Mouse (Mus musculus): Measurements from ENCODE around the gene Dimt1. TPM values are rescaled to one million over a fixed set of nuclear protein-coding genes. Genes with fewer than 3 reads are reported as not detected.
"Not testable (repeated sequence)": the region's sequence is repeated elsewhere in the genome, so short reads cannot be mapped to it uniquely, and the experiment has no call there.

Dimt1 gene
- total RNA-seq (2021), result 1 to 10 TPM; 6.9 to 7.3 TPM
- long read RNA-seq, experiment 1, transcript Dimt1-201 (12 exons, 2,051 nt), result major isoform, 18 of 19 reads
- long read RNA-seq, experiment 1, partial matches to known transcripts, result 0 of 19 reads
- long read RNA-seq, experiment 1, other reads (novel, unspliced or antisense), result 1 of 19 reads
- long read RNA-seq, experiment 2, transcript Dimt1-201 (12 exons, 2,051 nt), result major isoform, 5 of 7 reads
- long read RNA-seq, experiment 2, partial matches to known transcripts, result 1 of 7 reads
- long read RNA-seq, experiment 2, other reads (novel, unspliced or antisense), result 0 of 7 reads

GRCm38 (mm10) chr13:106946594-106947540 lies at the start of gene Dimt1:
Gene Dimt1 (plus strand): TSS chr13:106947127.
- DNase-seq, result peak; percentile 93 to 95
- intact Hi-C loops (cut with DNase I), result loop anchor here (10.0 kb wide), 1 partner anchor 158 kb away; no protein-coding TSS in a partner anchor

GRCm38 (mm10) chr13:106904637-106905036 lies 42.3 kb upstream of the Dimt1 start:
- intact Hi-C loops (cut with DNase I), result no loop called here
- DNase-seq, result no peak

GRCm38 (mm10) chr13:106905154-106905553 lies 41.8 kb upstream of the Dimt1 start:
- intact Hi-C loops (cut with DNase I); DNase-seq: not testable (repeated sequence)

GRCm38 (mm10) chr13:106907273-106907672 lies 39.7 kb upstream of the Dimt1 start:
- DNase-seq, result no peak

GRCm38 (mm10) chr13:106910096-106910495 lies 36.8 kb upstream of the Dimt1 start:
- intact Hi-C loops (cut with DNase I), result no loop called here
- no peak for DNase-seq

More at GRCm38 (mm10) chr13:106907273-106907672, 39.7 kb upstream of the Dimt1 start:
- intact Hi-C loops (cut with DNase I), result no loop called here

GRCm38 (mm10) chr13:106913125-106913736 lies 33.7 kb upstream of the Dimt1 start:
- intact Hi-C loops (cut with DNase I), result no loop called here

GRCm38 (mm10) chr13:106918322-106919050 lies 28.4 kb upstream of the Dimt1 start:
- DNase-seq, result peak in 1 of 2 experiments; percentile 16
- intact Hi-C loops (cut with DNase I), result loop anchor here (5.0 kb wide), 2 partner anchors 196 to 1476 kb away; partner anchors contain the start of gene Htr1a

More at GRCm38 (mm10) chr13:106913125-106913736, 33.7 kb upstream of the Dimt1 start:
- no peak for DNase-seq

GRCm38 (mm10) chr13:106925921-106926320 lies 21.0 kb upstream of the Dimt1 start:
- intact Hi-C loops (cut with DNase I); DNase-seq: not testable (repeated sequence)

- intact Hi-C loops (cut with DNase I), result no loop called here
- no peak for DNase-seq
These were observed 18.6 kb upstream of the Dimt1 start for GRCm38 (mm10) chr13:106928296-106928695.

GRCm38 (mm10) chr13:106929201-106929600 lies 17.7 kb upstream of the Dimt1 start:
- peak; percentile 20 to 28 for DNase-seq
- intact Hi-C loops (cut with DNase I), result no loop called here

GRCm38 (mm10) chr13:106935871-106936255 lies 11.1 kb upstream of the Dimt1 start:
- DNase-seq, result no peak
- intact Hi-C loops (cut with DNase I), result no loop called here

- intact Hi-C loops (cut with DNase I), result no loop called here
- DNase-seq, result peak; percentile 88 to 94
These were observed 10.4 kb upstream of the Dimt1 start, which contains the start of gene Ipo11 for GRCm38 (mm10) chr13:106936256-106937137. Gene Ipo11 (minus strand): TSS chr13:106936958.

GRCm38 (mm10) chr13:106937138-106937472 lies 9.8 kb upstream of the Dimt1 start:
- DNase-seq, result no peak
- intact Hi-C loops (cut with DNase I), result no loop called here

- DNase-seq, result no peak
- intact Hi-C loops (cut with DNase I), result loop anchor here (10.0 kb wide), 1 partner anchor 163 kb away; no protein-coding TSS in a partner anchor
These were observed 5.5 kb upstream of the Dimt1 start for GRCm38 (mm10) chr13:106941211-106941976.

GRCm38 (mm10) chr13:106942721-106943120 lies 4.2 kb upstream of the Dimt1 start:
- DNase-seq, result no peak
- intact Hi-C loops (cut with DNase I), result loop anchor here (10.0 kb wide), 1 partner anchor 162 kb away; no protein-coding TSS in a partner anchor

- intact Hi-C loops (cut with DNase I), result loop anchor here (10.0 kb wide), 1 partner anchor 159 kb away; no protein-coding TSS in a partner anchor
- no peak for DNase-seq
These were observed 1.4 kb upstream of the Dimt1 start for GRCm38 (mm10) chr13:106945518-106945917.

- intact Hi-C loops (cut with DNase I), result loop anchor here (10.0 kb wide), 1 partner anchor 157 kb away; no protein-coding TSS in a partner anchor
- no peak for DNase-seq
These were observed 656 bp downstream of the Dimt1 start for GRCm38 (mm10) chr13:106947583-106947982.

- intact Hi-C loops (cut with DNase I), result no loop called here
- no peak for DNase-seq
These were observed 8.0 kb downstream of the Dimt1 start for GRCm38 (mm10) chr13:106954880-106955279.

Measured in heart, postnatal 14 days (tissue).